Mouse (Mus musculus) myocyte (in vitro differentiated cells): ENCODE measurements around the gene Cfap73.

Source experiments
- CEBPB ChIP-seq: IDR thresholded peaks from 2 replicates; pipeline ENCODE4 v1.6.1; 2011; ENCODE audit warnings: mild to moderate bottlenecking, moderate library complexity; ENCODE audit not compliant: poor library complexity, insufficient read depth, severe bottlenecking
- E2F4 ChIP-seq: IDR thresholded peaks from one replicate; pipeline ENCODE4 v1.6.1; 2011; ENCODE audit warnings: mild to moderate bottlenecking, control low read depth, moderate library complexity; ENCODE audit not compliant: insufficient read depth
- MAX ChIP-seq: IDR thresholded peaks from one replicate; pipeline ENCODE4 v1.6.1; 2011; ENCODE audit warnings: low read depth, mild to moderate bottlenecking, control low read depth
- MYOD1 ChIP-seq, 3 experiments: IDR thresholded peaks; one replicate each; pipeline ENCODE4 v1.6.1; 2011; ENCODE audit warnings: control low read depth in 2 of 3, low read depth in 2 of 3, mild to moderate bottlenecking in 2 of 3, moderate library complexity in 1 of 3; ENCODE audit not compliant: insufficient read length in 2 of 3, control insufficient read depth in 1 of 3
- MYOG ChIP-seq, 3 experiments: IDR thresholded peaks; one replicate each; pipeline ENCODE4 v1.6.1; 2011; ENCODE audit warnings: control low read depth in 2 of 3, low read depth in 2 of 3, mild to moderate bottlenecking in 2 of 3; ENCODE audit not compliant: insufficient read length in 2 of 3, control insufficient read depth in 1 of 3, insufficient read depth in 1 of 3
- POLR2A ChIP-seq: IDR thresholded peaks from one replicate; pipeline ENCODE4 v1.6.1; 2011; ENCODE audit warnings: low read depth, mild to moderate bottlenecking, control low read depth, moderate library complexity; ENCODE audit not compliant: insufficient read length
- POLR2AphosphoS2 ChIP-seq: IDR thresholded peaks from one replicate; pipeline ENCODE4 v1.6.1; 2011; ENCODE audit warnings: low read depth, control low read depth; ENCODE audit not compliant: insufficient read length
- REST ChIP-seq: IDR thresholded peaks from one replicate; pipeline ENCODE4 v1.6.1; 2011; ENCODE audit warnings: mild to moderate bottlenecking, control low read depth, moderate library complexity; ENCODE audit not compliant: insufficient read depth, insufficient read length
- SRF ChIP-seq: IDR thresholded peaks from one replicate; pipeline ENCODE4 v1.6.1; 2011; ENCODE audit warnings: low read depth; ENCODE audit not compliant: control insufficient read depth, insufficient read length
- TCF12 ChIP-seq: IDR thresholded peaks from one replicate; pipeline ENCODE4 v1.6.1; 2011; ENCODE audit warnings: mild to moderate bottlenecking, control low read depth; ENCODE audit not compliant: poor library complexity, insufficient read depth, severe bottlenecking
- TCF3 ChIP-seq: IDR thresholded peaks from one replicate; pipeline ENCODE4 v1.6.1; 2011; ENCODE audit warnings: low read depth, control low read depth; ENCODE audit not compliant: insufficient read length
- USF1 ChIP-seq: IDR thresholded peaks from one replicate; pipeline ENCODE4 v1.6.1; 2011; ENCODE audit warnings: low read depth, mild to moderate bottlenecking, control low read depth, moderate library complexity

- TF ChIP-seq POLR2A = no peak
- no peak for TF ChIP-seq MYOG (IDR thresholded peaks at IDR 0.05; ENCODE audit: control insufficient read depth in 1 of 3, insufficient read depth in 1 of 3, insufficient read length in 2 of 3, low read depth in 2 of 3)
- TF ChIP-seq MAX = no peak
- no peak for TF ChIP-seq MYOD1 (IDR thresholded peaks at IDR 0.05; ENCODE audit: control insufficient read depth in 1 of 3, insufficient read length in 2 of 3, low read depth in 2 of 3)
- TF ChIP-seq TCF3 = no peak
- no peak for TF ChIP-seq E2F4
- no peak for TF ChIP-seq USF1
- no peak for TF ChIP-seq TCF12
- TF ChIP-seq REST = no peak
- peak; percentile 21 for TF ChIP-seq POLR2AphosphoS2
- no peak for TF ChIP-seq SRF
- no peak for TF ChIP-seq CEBPB
Measured at GRCm38 (mm10) chr5:120628624-120629023, 5.4 kb downstream of the Cfap73 start.
